Mouse (Mus musculus) forebrain, embryonic 16.5 days (tissue): ENCODE results near the gene Gm45716. TPM values are rescaled to one million over a fixed set of nuclear protein-coding genes. Genes with fewer than 3 reads are reported as not detected.

ENCODE experiments used
- ATAC-seq: fragments of 200-750 bp; cut with Nextera tagmentation; 2 replicates; pipeline ENCODE4 v1.8.0; 2017; ENCODE audit warnings: mild to moderate bottlenecking, moderate library complexity
- H3K27ac ChIP-seq: fragments of 300-500 bp; sonication (generic); 2 replicates; pipeline ENCODE4 v1.5.1; 2014; ENCODE audit warnings: low read length, control low read depth
- H3K27me3 ChIP-seq: fragments of 300-500 bp; sonication (generic); replicated peaks from 2 replicates; pipeline ENCODE4 v1.6.1; 2014; ENCODE audit warnings: low read length; ENCODE audit not compliant: control insufficient read depth, insufficient read depth
- H3K36me3 ChIP-seq: fragments of 300-500 bp; sonication (generic); 2 replicates; pipeline ENCODE4 v1.6.1; 2014; ENCODE audit not compliant: control insufficient read depth, insufficient read depth
- H3K4me1 ChIP-seq: fragments of 300-500 bp; sonication (generic); replicated peaks from 2 replicates; pipeline ENCODE4 v1.6.1; 2014; ENCODE audit warnings: low read length; ENCODE audit not compliant: control insufficient read depth, insufficient read depth
- H3K4me2 ChIP-seq: fragments of 300-500 bp; sonication (generic); 2 replicates; pipeline ENCODE4 v1.6.1; 2014; ENCODE audit warnings: mild to moderate bottlenecking, low read length, control low read depth
- H3K4me3 ChIP-seq: fragments of 300-500 bp; sonication (generic); replicated peaks from 2 replicates; pipeline ENCODE4 v1.5.1; 2014; ENCODE audit warnings: mild to moderate bottlenecking, low read length, control low read depth
- H3K9ac ChIP-seq: fragments of 300-500 bp; sonication (generic); replicated peaks from 2 replicates; pipeline ENCODE4 v1.6.1; 2014; ENCODE audit warnings: low read depth, low read length, control low read depth
- H3K9me3 ChIP-seq: fragments of 300-500 bp; sonication (generic); 2 replicates; pipeline ENCODE4 v1.6.1; 2016; ENCODE audit warnings: low read length; ENCODE audit not compliant: control insufficient read depth
- WGBS: fragments of 180-500 bp; shearing (Covaris S2); extraction: QIAGEN DNeasy Blood & Tissue Kit; methylation state at CpG from one replicate; pipeline ENCODE4 v1.1.7; 2014; 5-methylcytosine and 5-hydroxymethylcytosine counted together
- polyA plus RNA-seq: library from polyadenylated mRNA; unstranded; fragments of >200 nt; fragmentation: Nextera tagmentation; extraction: Ambion mirVana; gene quantifications from 2 replicates; pipeline ENCODE4 v1.2.1, GENCODE M21; 2015

The Gm45716 gene
- polyA plus RNA-seq, 1 experiment from 2014 or later, result 18.0 TPM

- Histone ChIP-seq H3K36me3 (no peaks in the 10 kb centered on the region), H3K27ac (no peak overlapping the region), H3K9me3 (no peaks in the 10 kb centered on the region), H3K4me2 (no peak overlapping the region), H3K4me3 (no peak overlapping the region), H3K9ac (no peak overlapping the region), H3K27me3 (no peaks in the 10 kb centered on the region), H3K4me1 (no peaks in the 10 kb centered on the region)
- 78% methylated on average over 4 of the region's 4 CpGs for WGBS
- no peak for ATAC-seq
These were observed 95.7 kb downstream of the Gm45716 start for GRCm38 (mm10) chr11:90283159-90283558.

GRCm38 (mm10) chr11:90283601-90284000, 96.1 kb downstream of the Gm45716 start:
- no peak overlapping the region for H3K27ac ChIP-seq
- no peak overlapping the region for H3K4me2 ChIP-seq
- no peak overlapping the region for H3K4me3 ChIP-seq
- H3K36me3 ChIP-seq, result no peaks in the 10 kb centered on the region
- ATAC-seq, result no peak
- H3K9ac ChIP-seq, result no peak overlapping the region
- no peaks in the 10 kb centered on the region for H3K9me3 ChIP-seq
- no peaks in the 10 kb centered on the region for H3K4me1 ChIP-seq
- 79% methylated on average over 6 of the region's 6 CpGs for WGBS
- no peaks in the 10 kb centered on the region for H3K27me3 ChIP-seq

DNA sequence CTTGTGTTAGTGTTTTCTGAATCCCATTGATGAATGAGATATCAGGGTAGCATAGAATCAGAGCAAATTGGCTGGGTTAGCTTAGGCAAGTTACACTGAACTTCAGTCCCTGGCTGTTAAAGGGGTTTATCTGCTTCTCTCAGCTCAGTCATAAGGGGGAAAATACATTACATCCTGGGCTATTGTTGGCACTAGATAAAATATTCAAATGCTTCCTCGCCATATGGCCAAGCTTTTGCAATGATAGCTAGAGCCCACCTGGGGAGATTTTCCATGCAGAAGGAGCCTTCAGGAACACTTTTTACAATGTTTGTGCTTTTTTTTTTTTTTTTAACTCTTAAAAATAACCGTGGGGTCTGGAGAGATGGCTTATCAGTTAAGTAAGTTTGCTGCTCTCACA, 96.6 kb downstream of the Gm45716 start:
- Histone ChIP-seq H3K36me3 (no peaks in the 10 kb centered on the region), H3K4me2 (no peak overlapping the region), H3K9me3 (no peaks in the 10 kb centered on the region), H3K4me3 (no peak overlapping the region), H3K9ac (no peak overlapping the region), H3K4me1 (no peaks in the 10 kb centered on the region), H3K27me3 (no peaks in the 10 kb centered on the region), H3K27ac (no peak overlapping the region)
- no peak for ATAC-seq
- WGBS, result 77% methylated on average over 2 of the region's 2 CpGs

GRCm38 (mm10) chr11:90284623-90285022, 97.1 kb downstream of the Gm45716 start:
- H3K4me1 ChIP-seq, result no peaks in the 10 kb centered on the region
- H3K4me2 ChIP-seq, result no peak overlapping the region
- H3K27me3 ChIP-seq, result no peaks in the 10 kb centered on the region
- no peak for ATAC-seq
- no peak overlapping the region for H3K9ac ChIP-seq
- H3K36me3 ChIP-seq, result no peaks in the 10 kb centered on the region
- 76% methylated on average over 4 of the region's 4 CpGs for WGBS
- no peak overlapping the region for H3K4me3 ChIP-seq
- no peaks in the 10 kb centered on the region for H3K9me3 ChIP-seq
- no peak overlapping the region for H3K27ac ChIP-seq

- no peaks in the 10 kb centered on the region for H3K27me3 ChIP-seq
- H3K4me1 ChIP-seq, result no peaks in the 10 kb centered on the region
- no peak overlapping the region for H3K4me3 ChIP-seq
- ATAC-seq, result no peak
- WGBS, result 87% methylated on average over 6 of the region's 6 CpGs
- no peaks in the 10 kb centered on the region for H3K36me3 ChIP-seq
- H3K9me3 ChIP-seq, result no peaks in the 10 kb centered on the region
- H3K27ac ChIP-seq, result no peak overlapping the region
- no peak overlapping the region for H3K9ac ChIP-seq
- H3K4me2 ChIP-seq, result no peak overlapping the region
These were observed 99.2 kb downstream of the Gm45716 start for GRCm38 (mm10) chr11:90286550-90287154.

GRCm38 (mm10) chr11:90291156-90291555, 103.7 kb downstream of the Gm45716 start:
- Histone ChIP-seq H3K36me3 (no peaks in the 10 kb centered on the region), H3K4me1 (no peaks in the 10 kb centered on the region), H3K27ac (no peak overlapping the region), H3K4me3 (no peak overlapping the region), H3K27me3 (no peaks in the 10 kb centered on the region), H3K4me2 (no peak overlapping the region), H3K9me3 (no peaks in the 10 kb centered on the region), H3K9ac (no peak overlapping the region)
- WGBS, result 67% methylated on average over 4 of the region's 4 CpGs
- no peak for ATAC-seq

DNA sequence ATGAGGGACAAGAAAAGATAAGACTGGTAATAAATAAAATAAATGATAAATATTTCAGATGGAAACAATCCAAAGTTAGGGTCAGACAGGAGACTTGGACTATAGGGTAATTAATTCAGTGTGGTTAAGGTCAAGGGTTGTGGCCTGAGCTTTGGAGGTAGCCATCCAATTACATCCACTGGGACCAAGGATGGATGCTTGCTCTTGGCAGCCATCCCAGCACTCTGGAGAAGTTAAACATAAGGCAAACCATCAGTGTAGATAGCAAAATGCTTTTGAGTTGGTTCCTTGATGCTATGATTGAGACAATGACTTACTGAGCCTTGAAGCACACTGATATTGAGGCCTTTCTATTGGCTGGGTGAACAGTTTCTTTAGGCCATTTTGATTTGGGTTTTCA, 105.3 kb downstream of the Gm45716 start:
- Histone ChIP-seq H3K27me3 (no peaks in the 10 kb centered on the region), H3K4me1 (no peaks in the 10 kb centered on the region), H3K4me3 (no peak overlapping the region), H3K4me2 (no peak overlapping the region), H3K9me3 (no peaks in the 10 kb centered on the region), H3K36me3 (no peaks in the 10 kb centered on the region), H3K9ac (no peak overlapping the region), H3K27ac (no peak overlapping the region)
- ATAC-seq, result no peak

DNA sequence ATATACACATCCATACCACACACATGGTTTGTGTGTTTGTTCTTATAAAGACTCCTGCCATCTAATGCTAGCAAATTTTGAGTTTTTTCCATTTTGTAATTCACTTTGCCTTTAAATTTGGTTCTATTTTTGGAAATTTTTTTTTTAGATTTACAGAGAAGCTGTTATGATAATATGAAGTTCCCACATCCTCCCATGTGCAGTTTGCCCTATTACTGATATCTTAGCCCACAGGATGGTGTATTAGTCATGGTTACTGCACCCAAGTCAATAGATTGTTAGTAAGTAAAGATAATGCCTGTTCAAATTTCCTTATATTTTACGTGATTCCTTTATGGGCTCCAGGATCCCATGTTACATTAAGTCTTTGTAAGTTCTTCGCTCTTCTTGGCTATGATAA, 107.1 kb downstream of the Gm45716 start:
- Histone ChIP-seq H3K9ac (no peak overlapping the region), H3K27me3 (no peaks in the 10 kb centered on the region), H3K36me3 (no peaks in the 10 kb centered on the region), H3K4me3 (no peak overlapping the region), H3K4me2 (no peak overlapping the region), H3K9me3 (no peaks in the 10 kb centered on the region), H3K4me1 (no peaks in the 10 kb centered on the region), H3K27ac (no peak overlapping the region)
- WGBS, result 93% methylated on average over 2 of the region's 2 CpGs
- ATAC-seq, result no peak
